Mouse (Mus musculus): ENCODE results near the gene Lyg1. TPM values are rescaled to one million over a fixed set of nuclear protein-coding genes. Genes with fewer than 3 reads are reported as not detected.

The Lyg1 gene
- polyA plus RNA-seq, 1 experiment from 2014 or later, result not detected

GRCm38 (mm10) chr1:37948906-37949305 lies 8.7 kb downstream of the Lyg1 start:
- no peak overlapping the region for H3K4me2 ChIP-seq (replicated peaks)
- H3K4me1 ChIP-seq, result no peaks in the 10 kb centered on the region
- no peaks in the 10 kb centered on the region for H3K27me3 ChIP-seq
- 75% methylated on average over 2 of the region's 2 CpGs for WGBS
- H3K9me3 ChIP-seq, result no peaks in the 10 kb centered on the region
- no peaks in the 10 kb centered on the region for H3K36me3 ChIP-seq
- no peak for ATAC-seq (ENCODE audit: insufficient number of reproducible peaks, insufficient read depth, low FRiP score, low TSS enrichment)
- no peak overlapping the region for H3K27ac ChIP-seq
- no peak overlapping the region for H3K4me3 ChIP-seq
- H3K9ac ChIP-seq, result no peak overlapping the region

GRCm38 (mm10) chr1:37931806-37932205 lies 25.8 kb downstream of the Lyg1 start:
- H3K4me1 ChIP-seq, result no peaks in the 10 kb centered on the region
- H3K4me2 ChIP-seq (replicated peaks), result no peak overlapping the region
- H3K9me3 ChIP-seq, result no peaks in the 10 kb centered on the region
- H3K36me3 ChIP-seq, result no peaks in the 10 kb centered on the region
- H3K27me3 ChIP-seq, result no peaks in the 10 kb centered on the region
- no peak overlapping the region for H3K9ac ChIP-seq
- 16% methylated on average over 3 of the region's 3 CpGs for WGBS
- ATAC-seq (ENCODE audit: insufficient number of reproducible peaks, insufficient read depth, low FRiP score, low TSS enrichment), result no peak
- H3K27ac ChIP-seq, result no peak overlapping the region
- no peak overlapping the region for H3K4me3 ChIP-seq

GRCm38 (mm10) chr1:37925971-37926370 lies 31.6 kb downstream of the Lyg1 start:
- H3K4me2 ChIP-seq (replicated peaks), result no peak overlapping the region
- no peak overlapping the region for H3K27ac ChIP-seq
- 77% methylated on average over 8 of the region's 8 CpGs for WGBS
- H3K9me3 ChIP-seq, result no peaks in the 10 kb centered on the region
- H3K4me1 ChIP-seq, result no peaks in the 10 kb centered on the region
- no peaks in the 10 kb centered on the region for H3K36me3 ChIP-seq
- H3K4me3 ChIP-seq, result no peak overlapping the region
- H3K27me3 ChIP-seq, result no peaks in the 10 kb centered on the region
- no peak for ATAC-seq (ENCODE audit: insufficient number of reproducible peaks, insufficient read depth, low FRiP score, low TSS enrichment)
- H3K9ac ChIP-seq, result no peak overlapping the region

GRCm38 (mm10) chr1:37922536-37922935 lies 35.0 kb downstream of the Lyg1 start:
- Histone ChIP-seq H3K27ac (no peak overlapping the region), H3K4me3 (no peak overlapping the region), H3K4me2 (replicated peaks) (no peak overlapping the region), H3K4me1 (no peaks in the 10 kb centered on the region), H3K9ac (no peak overlapping the region), H3K36me3 (no peaks in the 10 kb centered on the region), H3K27me3 (no peaks in the 10 kb centered on the region), H3K9me3 (no peaks in the 10 kb centered on the region)
- no peak for ATAC-seq (ENCODE audit: insufficient number of reproducible peaks, insufficient read depth, low FRiP score, low TSS enrichment)
- 51% methylated on average over 8 of the region's 8 CpGs for WGBS

GRCm38 (mm10) chr1:37918096-37918495 lies 39.5 kb downstream of the Lyg1 start:
- Histone ChIP-seq H3K9me3 (no peaks in the 10 kb centered on the region), H3K27me3 (no peaks in the 10 kb centered on the region), H3K4me3 (no peak overlapping the region), H3K4me2 (replicated peaks) (no peak overlapping the region), H3K4me1 (no peaks in the 10 kb centered on the region), H3K9ac (no peak overlapping the region), H3K27ac (no peak overlapping the region), H3K36me3 (no peaks in the 10 kb centered on the region)
- no peak for ATAC-seq (ENCODE audit: insufficient number of reproducible peaks, insufficient read depth, low FRiP score, low TSS enrichment)
- 77% methylated on average over 6 of the region's 6 CpGs for WGBS

- no peaks in the 10 kb centered on the region for H3K4me1 ChIP-seq
- no peaks in the 10 kb centered on the region for H3K9me3 ChIP-seq
- H3K4me3 ChIP-seq, result no peak overlapping the region
- H3K27me3 ChIP-seq, result no peaks in the 10 kb centered on the region
- no peak for ATAC-seq (ENCODE audit: insufficient number of reproducible peaks, insufficient read depth, low FRiP score, low TSS enrichment)
- H3K9ac ChIP-seq, result no peak overlapping the region
- H3K27ac ChIP-seq, result no peak overlapping the region
- H3K36me3 ChIP-seq, result no peaks in the 10 kb centered on the region
- no peak overlapping the region for H3K4me2 ChIP-seq (replicated peaks)
- WGBS, result 78% methylated on average over 13 of the region's 13 CpGs
These were observed 39.9 kb downstream of the Lyg1 start for GRCm38 (mm10) chr1:37917666-37918065.

- H3K4me3 ChIP-seq, result no peak within 1 kb of the TSS
- 79% methylated on average over 5 of the region's 5 CpGs for whole genome bisulfite sequencing
- H3K36me3 ChIP-seq, result no peaks in the 10 kb centered on the region
- H3K4me1 ChIP-seq, result no peaks in the 10 kb centered on the region
- H3K9ac ChIP-seq, result no peak within 1 kb of the TSS
- ATAC-seq (ENCODE audit: insufficient number of reproducible peaks, insufficient read depth, low FRiP score, low TSS enrichment), result no peak
- H3K27me3 ChIP-seq, result no peaks in the 10 kb centered on the region
- no peak within 1 kb of the TSS for H3K4me2 ChIP-seq (replicated peaks)
- no peaks in the 10 kb centered on the region for H3K9me3 ChIP-seq
- H3K27ac ChIP-seq, result no peak within 1 kb of the TSS
These were observed 41.2 kb downstream of the Lyg1 start, which contains the start of gene Lyg2 for GRCm38 (mm10) chr1:37916393-37916792. Gene Lyg2 (minus strand): TSS chr1:37916493.

- H3K4me1 ChIP-seq, result no peaks in the 10 kb centered on the region
- ATAC-seq (ENCODE audit: insufficient number of reproducible peaks, insufficient read depth, low FRiP score, low TSS enrichment), result no peak
- H3K36me3 ChIP-seq, result no peaks in the 10 kb centered on the region
- H3K9me3 ChIP-seq, result no peaks in the 10 kb centered on the region
- H3K4me2 ChIP-seq (replicated peaks), result no peak overlapping the region
- 72% methylated on average over 2 of the region's 2 CpGs for WGBS
- H3K9ac ChIP-seq, result no peak overlapping the region
- no peak overlapping the region for H3K27ac ChIP-seq
- no peak overlapping the region for H3K4me3 ChIP-seq
- H3K27me3 ChIP-seq, result no peaks in the 10 kb centered on the region
These were observed 44.8 kb downstream of the Lyg1 start for GRCm38 (mm10) chr1:37912751-37913150.

- no peaks in the 10 kb centered on the region for H3K27me3 ChIP-seq
- H3K36me3 ChIP-seq, result peaks cover 18% of the 10 kb centered on the region
- no peak overlapping the region for H3K9ac ChIP-seq
- no peak overlapping the region for H3K27ac ChIP-seq
- no peaks in the 10 kb centered on the region for H3K4me1 ChIP-seq
- 32% methylated on average over 6 of the region's 6 CpGs for WGBS
- H3K4me2 ChIP-seq (replicated peaks), result no peak overlapping the region
- H3K9me3 ChIP-seq, result no peaks in the 10 kb centered on the region
- no peak overlapping the region for H3K4me3 ChIP-seq
- no peak for ATAC-seq (ENCODE audit: insufficient number of reproducible peaks, insufficient read depth, low FRiP score, low TSS enrichment)
These were observed 54.4 kb downstream of the Lyg1 start for GRCm38 (mm10) chr1:37903178-37903577.

GRCm38 (mm10) chr1:37900288-37900687 lies 57.3 kb downstream of the Lyg1 start:
- H3K4me2 ChIP-seq (replicated peaks), result no peak overlapping the region
- no peaks in the 10 kb centered on the region for H3K27me3 ChIP-seq
- H3K27ac ChIP-seq, result no peak overlapping the region
- 57% methylated on average over 6 of the region's 6 CpGs for WGBS
- no peak for ATAC-seq (ENCODE audit: insufficient number of reproducible peaks, insufficient read depth, low FRiP score, low TSS enrichment)
- peaks cover 41% of the 10 kb centered on the region for H3K36me3 ChIP-seq
- no peaks in the 10 kb centered on the region for H3K9me3 ChIP-seq
- H3K4me1 ChIP-seq, result no peaks in the 10 kb centered on the region
- H3K4me3 ChIP-seq, result no peak overlapping the region
- no peak overlapping the region for H3K9ac ChIP-seq

- ATAC-seq (ENCODE audit: insufficient number of reproducible peaks, insufficient read depth, low FRiP score, low TSS enrichment), result no peak
- H3K27ac ChIP-seq, result no peak overlapping the region
- peaks cover 44% of the 10 kb centered on the region for H3K36me3 ChIP-seq
- no peaks in the 10 kb centered on the region for H3K4me1 ChIP-seq
- H3K9ac ChIP-seq, result no peak overlapping the region
- no peak overlapping the region for H3K4me3 ChIP-seq
- 77% methylated on average over 4 of the region's 4 CpGs for WGBS
- no peaks in the 10 kb centered on the region for H3K27me3 ChIP-seq
- H3K4me2 ChIP-seq (replicated peaks), result no peak overlapping the region
- H3K9me3 ChIP-seq, result no peaks in the 10 kb centered on the region
These were observed 57.7 kb downstream of the Lyg1 start for GRCm38 (mm10) chr1:37899816-37900215.

Data from embryonic facial prominence, embryonic 12.5 days (tissue).